9 mouse cellular contexts compared by ENCODE assay signal in the genomic region with DNA sequence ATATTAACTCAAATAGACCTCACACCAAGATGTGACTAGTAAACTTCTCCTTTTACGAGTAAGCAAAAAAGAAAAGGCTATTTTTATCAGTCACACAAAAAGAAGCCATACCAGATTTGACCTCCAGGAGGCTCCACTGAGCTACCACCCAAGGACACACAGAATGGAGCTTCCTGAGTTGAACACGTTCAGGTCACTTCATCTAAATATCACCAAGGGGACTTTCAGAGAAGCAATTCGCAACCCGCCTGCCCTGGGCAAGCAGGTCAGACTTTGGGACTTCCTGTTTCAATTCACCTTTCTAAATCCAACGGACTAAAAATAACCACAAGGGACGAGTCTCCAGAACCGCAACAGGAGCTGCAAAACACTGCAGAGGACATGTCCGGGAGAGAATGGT.
A peak's percentile ranks its signal among the peaks of the same experiment; 100 is the strongest.
DNase-seq lines count a peak whose midpoint lies in the region; ATAC-seq and TF ChIP-seq lines count a peak whose summit lies in the region.
"Had no signal": no experiment of that assay in that cellular context is flagged by ENCODE, and none has a peak within 500 bp of the region (broad histone marks: within the 10 kb centered on the region; RNA-seq: fewer than 3 reads in every experiment).

No protein-coding gene starts in this region.

- H3K27me3 ChIP-seq in forebrain, postnatal 0 days (ENCODE audit: insufficient read depth, low read length) = no peaks in the 10 kb centered on the region
- H3K27me3 ChIP-seq in forebrain, embryonic 15.5 days = no peaks in the 10 kb centered on the region
- no peaks in the 10 kb centered on the region for H3K27me3 ChIP-seq in heart, embryonic 13.5 days (replicated peaks)
- H3K27me3 ChIP-seq: limb, embryonic 12.5 days had no signal

- no peak for DNase-seq in forebrain, postnatal 0 days
- DNase-seq in spleen, postnatal 10 days (ENCODE audit: low spot score in 2 of 2) = peak; percentile 16 to 47
- DNase-seq in spleen, adult 18-20 months = no peak
- DNase-seq in testis, postnatal 10 days (ENCODE audit: low spot score) = peak; percentile 52
- no peak for DNase-seq in layer of hippocampus, postnatal 25 days (ENCODE audit: extremely low spot score in 1 of 2, low spot score in 1 of 2)
- no peak for DNase-seq in layer of hippocampus, adult 18-20 months (ENCODE audit: low spot score in 2 of 2)

- H3K4me3 ChIP-seq in forebrain, postnatal 0 days (ENCODE audit: low read depth, low read length) = no peak overlapping the region
- H3K4me3 ChIP-seq in forebrain, embryonic 15.5 days = no peak overlapping the region
- H3K4me3 ChIP-seq in heart, embryonic 13.5 days = no peak overlapping the region
- H3K4me3 ChIP-seq: limb, embryonic 12.5 days had no signal

- peak; percentile 35 for TF ChIP-seq CTCF in forebrain, postnatal 0 days (IDR thresholded peaks at IDR 0.05; ENCODE audit: low read depth)

- H3K36me3 ChIP-seq in forebrain, postnatal 0 days (ENCODE audit: insufficient read depth) = no peaks in the 10 kb centered on the region
- no peaks in the 10 kb centered on the region for H3K36me3 ChIP-seq in forebrain, embryonic 15.5 days
- H3K36me3 ChIP-seq in heart, embryonic 13.5 days = no peaks in the 10 kb centered on the region
- H3K36me3 ChIP-seq: limb, embryonic 12.5 days had no signal

- 75% methylated on average over 8 of the region's 8 CpGs for WGBS in forebrain, postnatal 0 days
- 79% methylated on average over 8 of the region's 8 CpGs for WGBS in forebrain, embryonic 15.5 days
- WGBS in heart, embryonic 13.5 days = 46% methylated on average over 8 of the region's 8 CpGs

- no peak overlapping the region for H3K4me2 ChIP-seq in forebrain, postnatal 0 days (ENCODE audit: low read depth)
- H3K4me2 ChIP-seq in forebrain, embryonic 15.5 days (replicated peaks) = no peak overlapping the region
- peak overlapping the region; percentile 13; the same call in 1 of the 2 replicates for H3K4me2 ChIP-seq in heart, embryonic 13.5 days
- H3K4me2 ChIP-seq: limb, embryonic 12.5 days had no signal

- no peaks in the 10 kb centered on the region for H3K9me3 ChIP-seq in forebrain, postnatal 0 days (ENCODE audit: low read length)
- no peaks in the 10 kb centered on the region for H3K9me3 ChIP-seq in forebrain, embryonic 15.5 days
- H3K9me3 ChIP-seq in heart, embryonic 13.5 days = no peaks in the 10 kb centered on the region
- H3K9me3 ChIP-seq: limb, embryonic 12.5 days had no signal

- no peak for ATAC-seq in forebrain, postnatal 0 days
- ATAC-seq in forebrain, embryonic 15.5 days (replicated peaks) = no peak
- ATAC-seq in heart, embryonic 13.5 days (ENCODE audit: extremely low read depth, insufficient number of reproducible peaks, low FRiP score, low TSS enrichment) = no peak

- no peak overlapping the region for H3K9ac ChIP-seq in forebrain, postnatal 0 days
- H3K9ac ChIP-seq in forebrain, embryonic 15.5 days (replicated peaks) = no peak overlapping the region
- H3K9ac ChIP-seq in heart, embryonic 13.5 days = no peak overlapping the region
- H3K9ac ChIP-seq: limb, embryonic 12.5 days had no signal

- no peaks in the 10 kb centered on the region for H3K4me1 ChIP-seq in forebrain, postnatal 0 days (ENCODE audit: insufficient read depth)
- no peaks in the 10 kb centered on the region for H3K4me1 ChIP-seq in forebrain, embryonic 15.5 days
- H3K4me1 ChIP-seq in heart, embryonic 13.5 days = peaks cover 19% of the 10 kb centered on the region

- no peak overlapping the region for H3K27ac ChIP-seq in forebrain, postnatal 0 days (ENCODE audit: low read depth, low read length)
- no peak overlapping the region for H3K27ac ChIP-seq in forebrain, embryonic 15.5 days (replicated peaks)
- H3K27ac ChIP-seq in heart, embryonic 13.5 days (replicated peaks) = 0 out of 2 replicates have a peak overlapping the region, but pooled peaks have one; percentile 9
- H3K27ac ChIP-seq: limb, embryonic 12.5 days had no signal

Comparison
In these comparisons a context has a peak if more than half of its experiments do, and no peak if none do; other contexts are left out.
1. DNase-seq: peak in spleen, postnatal 10 days (2 of 2) and testis, postnatal 10 days (single experiment); none in forebrain, postnatal 0 days (single experiment), spleen, adult 18-20 months (0 of 2), layer of hippocampus, postnatal 25 days (0 of 2) and layer of hippocampus, adult 18-20 months (0 of 2).